Mouse (Mus musculus): ENCODE measurements around the gene Zfp600. TPM values are rescaled to one million over a fixed set of nuclear protein-coding genes. Genes with fewer than 3 reads are reported as not detected.
"Not testable (repeated sequence)": the region's sequence is repeated elsewhere in the genome, so short reads cannot be mapped to it uniquely, and the experiment has no call there.

Zfp600 gene
- not detected for total RNA-seq (2021)

DNA sequence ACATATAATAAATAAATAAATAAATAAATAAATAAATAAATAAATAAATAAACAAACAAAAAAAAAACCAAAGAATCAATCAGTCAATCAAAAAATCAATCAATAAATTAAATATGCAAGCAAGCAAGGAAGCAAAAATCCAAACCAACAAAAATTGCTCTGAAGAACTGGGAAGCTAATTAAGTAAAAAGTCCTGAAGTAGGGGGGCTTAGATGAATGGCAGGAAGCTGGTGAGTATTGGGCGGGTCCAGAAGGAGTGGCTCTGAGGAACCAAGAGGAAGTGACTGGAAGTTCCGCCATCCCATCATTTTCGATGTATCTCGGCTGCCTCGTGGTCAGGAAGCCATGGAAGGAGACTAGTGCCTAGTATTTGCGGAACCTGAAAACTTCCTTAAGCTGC is at the start of gene Zfp600:
TSS of gene Zfp600 (plus strand) at position 301 of the 400 bp plus-strand sequence.
- DNase-seq (ENCODE audit: extremely low spot score in 1 of 2, low spot score in 1 of 2) = not testable (repeated sequence)

DNA sequence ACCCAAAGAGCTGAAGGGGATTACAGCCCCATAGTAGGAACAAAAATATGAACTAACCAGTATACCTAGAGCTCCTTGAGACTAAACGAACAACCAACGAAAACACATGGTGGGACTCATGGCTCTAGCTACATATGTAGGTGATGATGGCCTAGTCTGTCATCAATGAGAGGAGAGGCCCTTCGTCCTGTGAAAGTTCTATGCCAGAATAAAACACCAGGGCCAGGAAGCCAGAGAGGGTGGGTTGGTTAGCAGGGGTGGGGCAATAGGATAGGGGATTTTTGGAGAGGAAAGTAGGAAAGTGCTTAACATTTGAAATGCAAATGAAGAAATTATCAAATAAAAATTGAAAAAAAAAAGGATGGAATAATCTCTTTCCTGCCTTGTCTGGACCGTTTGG is 6.3 kb downstream of the Zfp600 start:
- DNase-seq (ENCODE audit: extremely low spot score in 1 of 2, low spot score in 1 of 2) = not testable (repeated sequence)

DNA sequence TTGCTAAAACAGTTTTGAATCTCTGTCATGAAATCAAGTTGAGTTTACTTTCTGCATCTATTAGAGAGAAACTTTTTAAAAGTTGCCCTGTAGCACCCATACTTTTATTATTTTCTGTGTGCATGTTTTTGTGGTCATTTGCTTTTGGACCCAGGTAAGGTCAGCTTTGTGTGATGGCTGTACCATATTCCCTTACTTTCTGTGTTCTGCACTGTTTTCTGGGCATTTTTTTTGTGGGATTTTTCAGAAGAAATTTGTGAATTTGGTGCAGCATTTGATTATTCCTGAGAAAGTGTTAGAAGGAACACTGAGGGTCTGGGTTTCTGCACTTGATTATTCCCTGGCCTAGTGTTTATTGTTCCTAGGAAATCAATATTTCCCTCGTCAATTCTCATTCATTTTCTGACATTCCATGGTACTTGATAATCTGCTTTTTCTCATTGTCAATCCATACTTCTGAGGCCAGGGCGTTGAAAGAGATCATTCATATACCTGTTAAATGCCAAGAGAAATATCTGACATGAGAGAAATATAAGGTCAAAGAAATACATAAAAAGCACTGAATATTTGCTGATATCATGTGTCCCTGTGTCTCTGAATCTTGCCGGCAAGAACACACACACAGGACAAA is 10.7 kb downstream of the Zfp600 start:
- not testable (repeated sequence) for DNase-seq (ENCODE audit: extremely low spot score in 1 of 2, low spot score in 1 of 2)

DNA sequence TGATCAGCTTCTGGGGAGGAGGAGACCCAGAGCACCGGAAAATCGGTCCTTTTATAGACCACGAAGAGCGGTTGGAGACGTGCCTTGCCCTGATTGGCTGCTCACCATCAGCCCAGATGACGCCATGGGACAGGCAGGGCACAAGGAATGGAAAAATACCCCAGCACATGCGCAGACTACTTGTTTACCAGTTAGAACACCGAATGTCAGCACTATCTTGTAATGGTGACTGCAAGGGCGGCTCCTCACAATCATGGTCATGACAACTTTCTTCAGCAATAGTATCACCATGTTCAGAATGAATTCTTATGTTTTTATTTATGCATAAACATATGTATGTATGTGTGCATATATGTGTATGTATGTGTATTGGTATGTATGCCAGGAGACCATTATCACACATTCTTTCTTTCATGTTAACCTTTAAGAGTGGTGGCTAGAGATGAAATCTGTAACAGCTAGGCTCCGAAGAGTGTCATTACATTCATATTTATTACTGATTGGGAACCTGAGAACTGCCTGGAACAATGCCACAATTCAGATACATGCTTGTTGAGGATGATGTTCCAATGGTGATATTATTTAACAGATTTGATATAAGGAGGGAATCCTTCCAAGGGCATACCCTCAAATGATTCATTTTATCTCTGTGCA is 11.4 kb downstream of the Zfp600 start:
- not testable (repeated sequence) for DNase-seq (ENCODE audit: extremely low spot score in 1 of 2, low spot score in 1 of 2)

GRCm38 (mm10) chr4:146168730-146169215 is 12.1 kb downstream of the Zfp600 start:
- not testable (repeated sequence) for DNase-seq (ENCODE audit: extremely low spot score in 1 of 2, low spot score in 1 of 2)

DNA sequence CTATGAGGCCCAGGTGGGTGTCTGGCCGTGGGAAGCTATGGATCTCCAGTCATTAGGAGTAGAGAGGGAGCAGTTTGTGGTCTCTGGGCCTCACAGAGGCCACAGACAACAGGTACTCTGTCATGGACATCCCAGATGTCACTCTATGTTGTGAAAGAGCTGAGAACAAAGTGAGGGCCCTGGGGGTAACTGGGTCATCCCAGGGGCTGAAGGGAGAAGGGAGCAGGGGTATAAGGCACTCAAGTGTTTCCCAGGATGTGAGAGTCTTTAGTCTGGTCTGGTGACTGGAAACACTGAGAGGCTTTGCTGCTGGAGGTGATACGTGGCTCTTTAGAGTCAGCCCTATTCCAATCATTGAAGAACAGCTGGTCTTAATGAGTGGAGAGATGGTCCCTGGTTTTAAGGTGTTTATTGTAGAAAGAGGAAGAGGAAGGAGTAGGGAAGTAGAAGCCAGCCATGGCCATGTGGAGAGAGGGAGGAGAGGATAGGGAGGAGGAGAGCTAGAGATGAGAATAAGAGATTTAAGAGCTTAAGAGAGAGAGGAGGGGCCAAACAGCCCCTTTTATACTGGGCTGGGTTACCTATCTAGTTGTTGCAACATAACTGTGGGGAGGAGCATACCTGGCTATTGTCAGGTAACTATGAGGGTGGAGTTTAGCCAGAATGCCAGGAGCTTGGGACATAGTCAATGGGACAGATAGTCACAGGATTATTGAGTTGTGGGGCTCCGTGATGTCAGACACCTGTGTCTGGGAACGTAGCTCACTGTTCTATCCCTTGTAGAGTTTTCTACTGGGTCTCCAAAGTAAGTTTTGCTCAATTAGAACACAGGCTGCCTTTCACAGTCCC is 17.0 kb downstream of the Zfp600 start:
- not testable (repeated sequence) for DNase-seq (ENCODE audit: extremely low spot score in 1 of 2, low spot score in 1 of 2)

GRCm38 (mm10) chr4:146204357-146204756 is 47.7 kb downstream of the Zfp600 start:
- DNase-seq (ENCODE audit: extremely low spot score in 1 of 2, low spot score in 1 of 2) = not testable (repeated sequence)

GRCm38 (mm10) chr4:146239252-146240244 is 82.9 kb downstream of the Zfp600 start:
- not testable (repeated sequence) for DNase-seq (ENCODE audit: extremely low spot score in 1 of 2, low spot score in 1 of 2)

GRCm38 (mm10) chr4:146242119-146242518 is 85.5 kb downstream of the Zfp600 start:
- DNase-seq (ENCODE audit: extremely low spot score in 1 of 2, low spot score in 1 of 2) = not testable (repeated sequence)

Other genes starting within 250 kb of the Zfp600 start
- gene Zfp987, start 59.5 kb upstream of the Zfp600 start, total RNA-seq (2021) = not detected

All from layer of hippocampus, postnatal 25 days (tissue).